Mouse (Mus musculus) liver, postnatal 0 days (tissue): ENCODE results near the gene Ppfia4.

Experiments used
- CTCF ChIP-seq: sonication (generic); IDR thresholded peaks from 2 replicates; pipeline ENCODE4 v1.5.1; 2016; ENCODE audit warnings: antibody characterized with exemption, low read depth
- EP300 ChIP-seq: IDR thresholded peaks from 2 replicates; pipeline ENCODE4 v1.6.1; 2016; ENCODE audit warnings: antibody characterized with exemption, low read depth, mild to moderate bottlenecking

- TF ChIP-seq CTCF (no peak), EP300 (no peak)
These were observed 21.0 kb downstream of the Ppfia4 start for GRCm38 (mm10) chr1:134311760-134312159.
